Mouse (Mus musculus): ENCODE data around the gene Cytl1. TPM values are rescaled to one million over a fixed set of nuclear protein-coding genes. Genes with fewer than 3 reads are reported as not detected.

The Cytl1 gene
- 0.42 TPM in 1 of 2 replicates, not detected in the other for polyA plus RNA-seq (2015; fragmentation: Nextera tagmentation; extraction: Ambion mirVana)

DNA sequence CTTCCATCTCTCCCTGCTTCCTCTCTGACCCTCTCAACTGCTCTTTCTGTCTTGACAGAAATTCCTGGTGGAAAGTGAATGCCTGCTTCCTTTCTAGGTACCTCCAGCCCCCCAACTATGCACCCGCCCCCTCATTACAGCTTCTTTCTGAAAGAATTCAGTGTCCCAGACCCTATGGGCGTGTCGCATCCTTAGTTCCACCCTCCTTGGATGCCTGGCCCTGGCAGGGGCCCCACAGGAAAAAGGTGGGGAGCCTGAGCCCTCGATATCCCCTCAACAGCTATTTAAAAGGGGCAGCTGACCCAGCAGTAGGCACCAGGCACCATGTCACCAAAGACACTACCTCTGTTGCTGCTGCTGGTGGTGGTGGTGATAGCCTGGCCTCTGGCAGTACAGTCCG, at the start of gene Cytl1:
Gene Cytl1 (plus strand): TSS at position 296 of the 400 bp plus-strand sequence.
- Histone ChIP-seq H3K4me1 (replicated peaks; ENCODE audit: control insufficient read depth, insufficient read depth, low read length) (no peaks in the 10 kb centered on the region), H3K9me3 (ENCODE audit: control insufficient read depth) (no peaks in the 10 kb centered on the region), H3K4me3 (ENCODE audit: low read depth, low read length) (no peak within 1 kb of the TSS), H3K36me3 (ENCODE audit: control insufficient read depth, insufficient read depth) (no peaks in the 10 kb centered on the region), H3K27me3 (replicated peaks; ENCODE audit: control insufficient read depth, insufficient read depth, low read length) (no peaks in the 10 kb centered on the region), H3K27ac (ENCODE audit: low read depth, low read length) (no peak within 1 kb of the TSS), H3K9ac (ENCODE audit: low read depth, low read length) (no peak within 1 kb of the TSS), H3K4me2 (replicated peaks; ENCODE audit: low read depth) (no peak within 1 kb of the TSS)
- 42% methylated on average over 5 of the region's 5 CpGs for WGBS
- no peak for TF ChIP-seq CTCF (IDR thresholded peaks at IDR 0.05; ENCODE audit: low read depth)
- no peak for ATAC-seq

DNA sequence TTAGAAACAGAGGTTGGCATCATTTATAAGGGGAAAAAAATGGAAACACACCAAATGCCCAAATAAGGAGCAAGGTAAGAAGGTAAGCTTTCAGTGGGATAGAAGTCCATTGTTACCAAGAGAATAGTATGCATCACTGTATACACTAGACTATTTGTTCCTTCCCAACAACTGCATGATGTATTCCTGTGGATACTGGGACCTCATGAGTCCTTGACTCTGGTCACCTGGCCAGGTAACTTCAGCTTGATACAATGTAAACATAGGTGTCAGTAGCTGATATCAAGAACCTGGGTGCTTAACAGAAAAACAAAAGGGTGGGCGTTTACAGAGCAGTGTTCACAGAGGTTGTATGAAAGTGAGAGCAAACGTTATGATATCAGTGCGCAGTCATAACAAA, 42.6 kb upstream of the Cytl1 start:
- Histone ChIP-seq H3K4me2 (replicated peaks; ENCODE audit: low read depth) (no peak overlapping the region), H3K9me3 (ENCODE audit: control insufficient read depth) (no peaks in the 10 kb centered on the region), H3K4me3 (ENCODE audit: low read depth, low read length) (no peak overlapping the region), H3K27ac (ENCODE audit: low read depth, low read length) (no peak overlapping the region), H3K36me3 (ENCODE audit: control insufficient read depth, insufficient read depth) (no peaks in the 10 kb centered on the region), H3K9ac (ENCODE audit: low read depth, low read length) (no peak overlapping the region), H3K27me3 (replicated peaks; ENCODE audit: control insufficient read depth, insufficient read depth, low read length) (no peaks in the 10 kb centered on the region), H3K4me1 (replicated peaks; ENCODE audit: control insufficient read depth, insufficient read depth, low read length) (no peaks in the 10 kb centered on the region)
- 60% methylated on average over 3 of the region's 3 CpGs for WGBS
- ATAC-seq, result no peak
- no peak for TF ChIP-seq CTCF (IDR thresholded peaks at IDR 0.05; ENCODE audit: low read depth)

DNA sequence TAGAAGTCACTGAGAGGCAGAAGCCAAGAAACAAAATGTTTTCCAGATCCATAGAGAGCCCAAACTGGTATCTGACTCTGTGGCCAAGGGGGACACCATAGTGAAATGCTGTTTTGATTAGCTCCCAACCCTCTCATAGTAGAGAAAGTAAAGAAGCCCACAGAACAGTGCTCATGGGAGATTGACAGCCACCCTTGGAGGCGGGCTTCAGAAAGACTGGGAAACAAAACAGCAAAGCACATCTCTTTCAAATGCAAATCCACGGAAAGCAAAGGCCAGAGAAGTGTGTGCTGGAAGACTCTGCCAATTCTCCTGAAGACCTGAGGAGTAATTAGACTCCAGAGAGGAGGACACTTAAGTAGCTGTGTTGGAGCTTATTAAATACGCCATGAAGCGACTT, 39.5 kb upstream of the Cytl1 start:
- no peak for ATAC-seq
- no peak overlapping the region for H3K4me2 ChIP-seq (replicated peaks; ENCODE audit: low read depth)
- TF ChIP-seq CTCF (IDR thresholded peaks at IDR 0.05; ENCODE audit: low read depth), result no peak
- no peaks in the 10 kb centered on the region for H3K36me3 ChIP-seq (ENCODE audit: control insufficient read depth, insufficient read depth)
- no peak overlapping the region for H3K27ac ChIP-seq (ENCODE audit: low read depth, low read length)
- no peak overlapping the region for H3K9ac ChIP-seq (ENCODE audit: low read depth, low read length)
- no peak overlapping the region for H3K4me3 ChIP-seq (ENCODE audit: low read depth, low read length)
- 64% methylated on average over 4 of the region's 4 CpGs for WGBS
- no peaks in the 10 kb centered on the region for H3K27me3 ChIP-seq (replicated peaks; ENCODE audit: control insufficient read depth, insufficient read depth, low read length)
- no peaks in the 10 kb centered on the region for H3K4me1 ChIP-seq (replicated peaks; ENCODE audit: control insufficient read depth, insufficient read depth, low read length)
- no peaks in the 10 kb centered on the region for H3K9me3 ChIP-seq (ENCODE audit: control insufficient read depth)

DNA sequence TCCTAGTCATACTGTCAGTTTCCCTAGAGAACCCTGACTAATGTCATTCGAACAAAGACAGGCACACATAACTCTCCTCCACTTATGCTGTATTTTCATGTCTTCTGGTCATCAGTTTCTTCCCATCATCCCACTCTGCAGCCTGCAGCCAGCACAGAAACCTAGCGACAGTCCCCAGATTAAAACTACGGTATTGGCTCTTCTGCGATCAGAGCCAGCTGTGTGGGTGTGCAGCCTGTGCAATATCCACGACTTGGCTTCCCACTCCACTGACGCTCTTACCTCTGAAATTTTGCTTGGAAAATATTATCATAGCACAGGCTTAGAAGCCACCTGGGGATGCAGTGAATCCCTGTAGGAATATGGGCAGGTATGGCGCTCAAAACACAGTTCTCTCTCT, 38.0 kb upstream of the Cytl1 start:
- no peak for TF ChIP-seq CTCF (IDR thresholded peaks at IDR 0.05; ENCODE audit: low read depth)
- H3K4me1 ChIP-seq (replicated peaks; ENCODE audit: control insufficient read depth, insufficient read depth, low read length), result no peaks in the 10 kb centered on the region
- no peaks in the 10 kb centered on the region for H3K36me3 ChIP-seq (ENCODE audit: control insufficient read depth, insufficient read depth)
- H3K27me3 ChIP-seq (replicated peaks; ENCODE audit: control insufficient read depth, insufficient read depth, low read length), result no peaks in the 10 kb centered on the region
- H3K9ac ChIP-seq (ENCODE audit: low read depth, low read length), result no peak overlapping the region
- no peak for ATAC-seq
- H3K4me3 ChIP-seq (ENCODE audit: low read depth, low read length), result no peak overlapping the region
- WGBS, result 78% methylated on average over 7 of the region's 7 CpGs
- H3K4me2 ChIP-seq (replicated peaks; ENCODE audit: low read depth), result no peak overlapping the region
- no peaks in the 10 kb centered on the region for H3K9me3 ChIP-seq (ENCODE audit: control insufficient read depth)
- no peak overlapping the region for H3K27ac ChIP-seq (ENCODE audit: low read depth, low read length)

DNA sequence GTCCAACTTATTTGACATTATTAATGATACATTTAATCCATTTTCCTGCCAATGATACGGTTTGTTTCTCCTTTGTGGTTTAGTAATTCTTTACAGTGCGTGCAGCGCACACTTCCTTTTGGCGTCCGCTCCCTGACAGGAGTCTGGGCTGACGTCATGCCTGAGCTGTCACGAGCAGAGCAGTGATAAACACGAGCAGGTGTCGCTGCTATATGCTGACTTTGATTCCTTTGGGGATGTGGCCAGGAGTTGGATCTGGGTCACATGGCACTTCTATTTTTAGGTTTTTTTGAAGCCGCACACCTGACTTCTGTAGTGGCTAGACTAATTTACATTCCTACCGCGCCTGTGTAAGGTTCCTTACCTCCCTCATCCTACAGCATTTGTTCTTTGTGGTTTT, 35.6 kb upstream of the Cytl1 start:
- Histone ChIP-seq H3K4me1 (replicated peaks; ENCODE audit: control insufficient read depth, insufficient read depth, low read length) (no peaks in the 10 kb centered on the region), H3K9me3 (ENCODE audit: control insufficient read depth) (no peaks in the 10 kb centered on the region), H3K4me2 (replicated peaks; ENCODE audit: low read depth) (no peak overlapping the region), H3K27ac (ENCODE audit: low read depth, low read length) (no peak overlapping the region), H3K36me3 (ENCODE audit: control insufficient read depth, insufficient read depth) (no peaks in the 10 kb centered on the region), H3K4me3 (ENCODE audit: low read depth, low read length) (no peak overlapping the region), H3K27me3 (replicated peaks; ENCODE audit: control insufficient read depth, insufficient read depth, low read length) (no peaks in the 10 kb centered on the region), H3K9ac (ENCODE audit: low read depth, low read length) (no peak overlapping the region)
- TF ChIP-seq CTCF (IDR thresholded peaks at IDR 0.05; ENCODE audit: low read depth), result no peak
- 0 out of 2 replicates have a peak, but pooled peaks have one; percentile 25 for ATAC-seq
- WGBS, result 66% methylated on average over 12 of the region's 12 CpGs

DNA sequence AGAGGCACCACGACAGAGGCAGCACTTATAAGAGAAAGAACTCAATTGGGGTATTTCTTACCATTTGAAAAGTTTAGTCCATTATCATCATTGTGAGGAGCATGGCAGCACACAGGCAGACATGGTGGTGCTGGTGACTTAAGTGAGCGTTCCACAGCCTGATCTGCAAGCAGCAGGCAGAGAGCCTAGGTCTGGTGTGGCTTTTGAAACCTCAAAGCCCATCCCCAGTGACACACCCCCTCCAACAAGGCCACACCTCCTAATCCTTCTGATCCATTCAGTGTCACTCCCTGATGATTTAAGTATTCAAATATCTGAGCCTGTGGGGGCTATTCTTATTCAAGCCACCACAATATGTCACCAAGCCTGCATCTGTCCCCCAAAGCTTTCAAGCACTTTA, 30.4 kb upstream of the Cytl1 start:
- H3K36me3 ChIP-seq (ENCODE audit: control insufficient read depth, insufficient read depth), result no peaks in the 10 kb centered on the region
- no peak overlapping the region for H3K4me2 ChIP-seq (replicated peaks; ENCODE audit: low read depth)
- H3K9me3 ChIP-seq (ENCODE audit: control insufficient read depth), result no peaks in the 10 kb centered on the region
- H3K27ac ChIP-seq (ENCODE audit: low read depth, low read length), result no peak overlapping the region
- H3K4me3 ChIP-seq (ENCODE audit: low read depth, low read length), result no peak overlapping the region
- TF ChIP-seq CTCF (IDR thresholded peaks at IDR 0.05; ENCODE audit: low read depth), result no peak
- ATAC-seq, result no peak
- H3K4me1 ChIP-seq (replicated peaks; ENCODE audit: control insufficient read depth, insufficient read depth, low read length), result no peaks in the 10 kb centered on the region
- H3K9ac ChIP-seq (ENCODE audit: low read depth, low read length), result no peak overlapping the region
- no peaks in the 10 kb centered on the region for H3K27me3 ChIP-seq (replicated peaks; ENCODE audit: control insufficient read depth, insufficient read depth, low read length)
- WGBS, result 79% methylated on average over 2 of the region's 2 CpGs

DNA sequence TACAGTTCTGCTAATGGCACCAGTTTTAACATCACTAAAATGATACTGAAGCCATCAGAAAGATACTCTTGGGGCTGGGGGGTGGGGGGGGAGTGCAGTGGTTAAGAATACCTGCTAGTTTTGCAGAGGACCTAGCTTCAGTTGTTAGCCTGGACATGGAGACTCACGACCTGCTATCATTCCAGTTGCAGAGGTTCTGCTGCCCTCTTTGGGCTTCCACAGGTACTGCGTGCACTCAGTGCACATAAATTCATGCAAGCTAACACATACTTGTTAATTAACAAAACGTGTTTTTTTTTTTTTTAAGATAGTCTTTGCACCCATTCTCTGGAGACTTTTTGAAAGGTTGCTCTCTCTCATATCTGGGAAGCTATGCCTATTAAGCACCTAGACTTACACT, 27.2 kb upstream of the Cytl1 start:
- Histone ChIP-seq H3K27me3 (replicated peaks; ENCODE audit: control insufficient read depth, insufficient read depth, low read length) (no peaks in the 10 kb centered on the region), H3K4me3 (ENCODE audit: low read depth, low read length) (no peak overlapping the region), H3K4me1 (replicated peaks; ENCODE audit: control insufficient read depth, insufficient read depth, low read length) (no peaks in the 10 kb centered on the region), H3K9me3 (ENCODE audit: control insufficient read depth) (no peaks in the 10 kb centered on the region), H3K27ac (ENCODE audit: low read depth, low read length) (no peak overlapping the region), H3K4me2 (replicated peaks; ENCODE audit: low read depth) (no peak overlapping the region), H3K9ac (ENCODE audit: low read depth, low read length) (no peak overlapping the region), H3K36me3 (ENCODE audit: control insufficient read depth, insufficient read depth) (no peaks in the 10 kb centered on the region)
- peak; percentile 55 for TF ChIP-seq CTCF (IDR thresholded peaks at IDR 0.05; ENCODE audit: low read depth)
- no peak for ATAC-seq
- 69% methylated on average over 3 of the region's 3 CpGs for WGBS

Data from intestine, postnatal 0 days (tissue).